Mouse (Mus musculus) E14TG2a.4 (cell line): ENCODE results near the gene Atg9b.

Experiments used
- CTCF ChIP-seq: conservative IDR thresholded peaks from 2 replicates; pipeline ENCODE4 v1.5.1; 2014; ENCODE audit warnings: low read length
- POU5F1 ChIP-seq: IDR thresholded peaks from 2 replicates; pipeline ENCODE4 v1.6.1; 2014; ENCODE audit warnings: low read length, borderline replicate concordance

DNA sequence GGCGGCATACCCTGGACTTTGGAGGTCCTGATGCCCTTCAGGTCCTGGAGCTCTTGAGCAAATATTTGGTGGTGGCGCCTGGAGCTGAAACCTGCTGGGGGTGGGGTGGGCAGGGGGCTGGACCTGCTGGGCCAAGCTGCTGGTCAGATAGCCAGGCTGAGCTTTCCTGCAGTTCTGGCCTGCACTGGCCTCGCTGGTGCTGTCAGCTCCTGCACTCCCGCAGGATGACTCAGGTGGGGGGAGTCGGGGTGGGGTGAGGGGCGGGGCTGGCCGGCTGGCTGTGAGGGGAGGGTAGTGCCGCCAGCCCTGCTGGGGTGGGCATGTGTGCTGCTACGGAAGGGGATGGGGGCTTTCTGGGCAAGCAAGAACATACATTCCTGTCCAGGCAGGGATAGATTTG lies 36.7 kb upstream of the Atg9b start:
- TF ChIP-seq CTCF (no peak), POU5F1 (no peak)
